Mouse (Mus musculus): ENCODE results near the gene Sardh.

The Sardh gene

GRCm38 (mm10) chr2:27248211-27248610 is at the start of gene Sardh:
Gene Sardh, minus strand, starts transcription at chr2:27248337.
- DNase-seq = no peak

GRCm38 (mm10) chr2:27296656-27297406 is 48.7 kb upstream of the Sardh start:
- DNase-seq = no peak

GRCm38 (mm10) chr2:27294777-27295176 is 46.6 kb upstream of the Sardh start:
- no peak for DNase-seq

- peak; percentile 59 for DNase-seq
Measured at GRCm38 (mm10) chr2:27289019-27289418, 40.9 kb upstream of the Sardh start.

- no peak for DNase-seq
Measured at GRCm38 (mm10) chr2:27286971-27287710, 39.0 kb upstream of the Sardh start.

- no peak for DNase-seq
Measured at GRCm38 (mm10) chr2:27284441-27284840, 36.3 kb upstream of the Sardh start.

- no peak for DNase-seq
Measured at GRCm38 (mm10) chr2:27281771-27282170, 33.6 kb upstream of the Sardh start.

GRCm38 (mm10) chr2:27280920-27281611 is 32.9 kb upstream of the Sardh start:
- peak; percentile 62 for DNase-seq

GRCm38 (mm10) chr2:27278859-27279258 is 30.7 kb upstream of the Sardh start:
- DNase-seq = no peak

- no peak for DNase-seq
Measured at GRCm38 (mm10) chr2:27268325-27268724, 20.2 kb upstream of the Sardh start.

- DNase-seq = no peak
Measured at GRCm38 (mm10) chr2:27265819-27266218, 17.7 kb upstream of the Sardh start.

GRCm38 (mm10) chr2:27262984-27263383 is 14.8 kb upstream of the Sardh start:
- no peak for DNase-seq

- no peak for DNase-seq
Measured at GRCm38 (mm10) chr2:27251434-27251833, 3.3 kb upstream of the Sardh start.

- no peak for DNase-seq
Measured at GRCm38 (mm10) chr2:27247487-27247863, 662 bp downstream of the Sardh start.

- DNase-seq = peak; percentile 61
Measured at GRCm38 (mm10) chr2:27246712-27247486, 1.2 kb downstream of the Sardh start.

GRCm38 (mm10) chr2:27245947-27246346 is 2.2 kb downstream of the Sardh start:
- DNase-seq = no peak

GRCm38 (mm10) chr2:27237342-27237741 is 10.8 kb downstream of the Sardh start:
- DNase-seq = no peak

GRCm38 (mm10) chr2:27235729-27236128 is 12.4 kb downstream of the Sardh start:
- peak; percentile 74 for DNase-seq

- peak; percentile 68 for DNase-seq
Measured at GRCm38 (mm10) chr2:27232376-27232775, 15.8 kb downstream of the Sardh start.

GRCm38 (mm10) chr2:27229481-27230105 is 18.5 kb downstream of the Sardh start:
- DNase-seq = no peak

GRCm38 (mm10) chr2:27228809-27229480 is 19.2 kb downstream of the Sardh start:
- no peak for DNase-seq

- peak; percentile 44 for DNase-seq
Measured at GRCm38 (mm10) chr2:27226572-27226971, 21.6 kb downstream of the Sardh start.

Data from right cerebral cortex, postnatal 25 days (tissue).